Mouse (Mus musculus): Measurements from ENCODE around the gene A930018P22Rik.

The A930018P22Rik gene

GRCm38 (mm10) chr2:104163418-104163817 is 40.8 kb downstream of the A930018P22Rik start:
- no peak for DNase-seq (ENCODE audit: low spot score)

GRCm38 (mm10) chr2:104163978-104164487 is 41.5 kb downstream of the A930018P22Rik start:
- DNase-seq (ENCODE audit: low spot score): no peak

- no peak for DNase-seq (ENCODE audit: low spot score)
Measured at GRCm38 (mm10) chr2:104165631-104166030, 43.1 kb downstream of the A930018P22Rik start.

- no peak for DNase-seq (ENCODE audit: low spot score)
Measured at GRCm38 (mm10) chr2:104167765-104168164, 45.2 kb downstream of the A930018P22Rik start.

GRCm38 (mm10) chr2:104168186-104168896 is 45.8 kb downstream of the A930018P22Rik start:
- DNase-seq (ENCODE audit: low spot score): no peak

- DNase-seq (ENCODE audit: low spot score): no peak
Measured at GRCm38 (mm10) chr2:104172695-104173348, 50.3 kb downstream of the A930018P22Rik start.

GRCm38 (mm10) chr2:104173431-104173830 is 50.9 kb downstream of the A930018P22Rik start:
- no peak for DNase-seq (ENCODE audit: low spot score)
